In the genomic region with DNA sequence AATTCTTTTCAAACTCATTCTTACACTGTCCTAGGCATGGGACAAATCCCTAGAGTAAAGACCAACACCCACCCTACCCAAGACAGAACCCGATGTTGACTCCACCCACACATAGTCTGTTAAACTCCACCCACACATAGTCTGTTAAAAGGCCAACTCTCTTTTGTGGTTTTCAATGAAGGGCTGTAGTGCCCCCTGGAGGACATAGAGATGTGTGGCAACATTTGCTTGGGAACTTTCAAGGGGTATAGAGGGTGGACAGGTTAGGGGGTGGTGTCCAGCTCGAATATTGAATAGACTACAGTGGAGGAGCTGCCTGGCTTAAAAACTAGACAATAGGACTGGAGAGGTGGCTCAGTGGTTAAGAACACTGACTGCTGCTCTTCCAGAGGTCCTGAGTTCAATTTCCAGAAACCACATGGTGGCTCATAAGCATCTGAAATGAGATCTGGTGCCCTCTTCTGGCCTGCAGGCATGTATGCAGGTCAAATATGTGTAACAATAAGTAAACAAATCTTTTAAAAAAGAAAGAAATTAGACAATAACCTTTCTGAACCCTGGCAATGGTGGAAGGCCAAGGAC, we compare ENCODE assay signal across 8 mouse cellular contexts. TPM values are rescaled to one million over a fixed set of nuclear protein-coding genes. Genes with fewer than 3 reads are reported as not detected.
A peak's percentile ranks its signal among the peaks of the same experiment; 100 is the strongest.
DNase-seq lines count a peak whose midpoint lies in the region.

No protein-coding gene starts in this region.

- intact Hi-C loops in heart, postnatal 25 days (cut with DNase I) = no loop called here

- DNase-seq in heart, adult 11 months = peak; percentile 85
- DNase-seq in heart, postnatal 25 days (ENCODE audit: low spot score) = no peak
- peak; percentile 48 for DNase-seq in 3T3-L1 (ENCODE audit: low read depth, low spot score)
- DNase-seq in NIH3T3 (ENCODE audit: low read depth) = peak; percentile 39
- DNase-seq in kidney, postnatal 36 days = peak; percentile 10 to 39
- DNase-seq in ovary, postnatal 14 days (ENCODE audit: low spot score) = no peak
- no peak for DNase-seq in cerebellum, adult 8-10 months
- no peak for DNase-seq in urinary bladder, postnatal 14 days (ENCODE audit: low spot score)

RNA-seq across cellular contexts. Expression of a gene that starts 48.4 kb away (rescaled TPM):
- 10 to 100 TPM; 73.9 to 75.2 TPM for total RNA-seq in heart, postnatal 25 days (2021)

RNA-seq across cellular contexts. Expression of a gene that starts 48.7 kb away (rescaled TPM):
- under 1 TPM; 0.88 to 0.92 TPM for total RNA-seq in heart, postnatal 25 days (2021)

Comparison
In these comparisons a context has a peak if more than half of its experiments do, and no peak if none do; other contexts are left out.
1. DNase-seq: peak in heart, adult 11 months (single experiment), 3T3-L1 (single experiment), NIH3T3 (single experiment) and kidney, postnatal 36 days (2 of 2); none in heart, postnatal 25 days (single experiment), ovary, postnatal 14 days (single experiment), cerebellum, adult 8-10 months (single experiment) and urinary bladder, postnatal 14 days (single experiment).